Mouse (Mus musculus) forebrain, embryonic 14.5 days (tissue): ENCODE data around the gene Uts2b. TPM values are rescaled to one million over a fixed set of nuclear protein-coding genes. Genes with fewer than 3 reads are reported as not detected.

ENCODE experiments used
- ATAC-seq: fragments of 200-750 bp; cut with Nextera tagmentation; 2 replicates; pipeline ENCODE4 v1.8.0; 2017; ENCODE audit warnings: mild to moderate bottlenecking, moderate library complexity
- DNase-seq: peaks from one replicate; pipeline ENCODE4 v3.0.0-alpha.2; 2015; ENCODE audit warnings: low spot score
- H3K27ac ChIP-seq: fragments of 300-500 bp; sonication (generic); 2 replicates; pipeline ENCODE4 v1.5.1; 2014; ENCODE audit warnings: low read depth, mild to moderate bottlenecking, control low read depth, low read length, moderate library complexity
- H3K27me3 ChIP-seq: fragments of 300-500 bp; sonication (generic); replicated peaks from 2 replicates; pipeline ENCODE4 v1.6.1; 2014; ENCODE audit warnings: low read length, control low read depth, mixed read lengths; ENCODE audit not compliant: control insufficient read depth, insufficient read depth
- H3K36me3 ChIP-seq: fragments of 300-500 bp; sonication (generic); 2 replicates; pipeline ENCODE4 v1.6.1; 2014; ENCODE audit warnings: low read length, control low read depth; ENCODE audit not compliant: control insufficient read depth, insufficient read depth
- H3K4me1 ChIP-seq: fragments of 300-500 bp; sonication (generic); 2 replicates; pipeline ENCODE4 v1.6.1; 2014; ENCODE audit warnings: antibody characterized with exemption, low read length, control low read depth; ENCODE audit not compliant: control insufficient read depth, insufficient read depth
- H3K4me2 ChIP-seq: fragments of 300-500 bp; sonication (generic); 2 replicates; pipeline ENCODE4 v1.6.1; 2014; ENCODE audit warnings: mild to moderate bottlenecking, control low read depth, low read length
- H3K4me3 ChIP-seq: fragments of 300-500 bp; sonication (generic); 2 replicates; pipeline ENCODE4 v1.5.1; 2014; ENCODE audit warnings: low read depth, low read length, control low read depth
- H3K9ac ChIP-seq: fragments of 300-500 bp; sonication (generic); 2 replicates; pipeline ENCODE4 v1.6.1; 2014; ENCODE audit warnings: mild to moderate bottlenecking, low read length, control low read depth, moderate library complexity
- H3K9me3 ChIP-seq: fragments of 300-500 bp; sonication (generic); replicated peaks from 2 replicates; pipeline ENCODE4 v1.6.1; 2016; ENCODE audit warnings: low read length, control low read depth, mixed read lengths; ENCODE audit not compliant: control insufficient read depth
- WGBS: fragments of 180-500 bp; shearing (Covaris S2); extraction: QIAGEN DNeasy Blood & Tissue Kit; methylation state at CpG from one replicate; pipeline ENCODE4 v1.1.7; 2014; 5-methylcytosine and 5-hydroxymethylcytosine counted together
- polyA plus RNA-seq: library from polyadenylated mRNA; unstranded; fragments of >200 nt; fragmentation: Nextera tagmentation; extraction: Ambion mirVana; gene quantifications from 2 replicates; pipeline ENCODE4 v1.2.1, GENCODE M21; 2014

The Uts2b gene
- not detected in 2 replicates for polyA plus RNA-seq

- 75% methylated on average over 8 of the region's 8 CpGs for WGBS
- Histone ChIP-seq H3K36me3 (no peaks in the 10 kb centered on the region), H3K4me1 (no peaks in the 10 kb centered on the region), H3K4me2 (no peak within 1 kb of the TSS), H3K4me3 (no peak within 1 kb of the TSS), H3K9ac (no peak within 1 kb of the TSS), H3K27me3 (no peaks in the 10 kb centered on the region), H3K27ac (no peak within 1 kb of the TSS), H3K9me3 (no peaks in the 10 kb centered on the region)
- no peak for ATAC-seq
- no peak for DNase-seq
These were observed at the start of gene Uts2b for GRCm38 (mm10) chr16:27370191-27370590. Gene Uts2b (minus strand): TSS chr16:27370239.

DNA sequence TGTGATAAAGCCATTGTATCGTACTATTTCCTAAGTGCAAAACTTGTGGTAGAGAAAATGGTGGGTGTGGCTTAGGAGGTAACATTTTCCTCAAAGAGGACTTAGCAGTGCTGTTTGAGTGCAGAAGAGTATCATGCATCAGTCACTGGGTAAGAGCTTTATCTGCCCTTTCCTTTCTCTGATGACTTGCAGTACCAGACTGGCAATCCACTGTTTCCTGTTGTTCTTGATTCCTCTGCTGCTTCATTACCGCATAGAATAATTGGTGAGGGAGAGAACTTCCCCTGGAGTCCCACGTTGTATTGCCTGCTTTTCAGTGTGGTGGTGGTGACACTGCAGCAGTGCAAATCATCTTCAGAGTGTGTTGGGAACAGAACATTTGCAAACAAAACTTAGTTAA, 47.6 kb upstream of the Uts2b start:
- H3K4me1 ChIP-seq: no peaks in the 10 kb centered on the region
- no peak overlapping the region for H3K9ac ChIP-seq
- no peak overlapping the region for H3K27ac ChIP-seq
- H3K9me3 ChIP-seq: no peaks in the 10 kb centered on the region
- no peak for DNase-seq
- H3K27me3 ChIP-seq: no peaks in the 10 kb centered on the region
- ATAC-seq: no peak
- 96% methylated on average over 3 of the region's 3 CpGs for WGBS
- H3K4me3 ChIP-seq: no peak overlapping the region
- peaks cover 56% of the 10 kb centered on the region for H3K36me3 ChIP-seq
- no peak overlapping the region for H3K4me2 ChIP-seq

DNA sequence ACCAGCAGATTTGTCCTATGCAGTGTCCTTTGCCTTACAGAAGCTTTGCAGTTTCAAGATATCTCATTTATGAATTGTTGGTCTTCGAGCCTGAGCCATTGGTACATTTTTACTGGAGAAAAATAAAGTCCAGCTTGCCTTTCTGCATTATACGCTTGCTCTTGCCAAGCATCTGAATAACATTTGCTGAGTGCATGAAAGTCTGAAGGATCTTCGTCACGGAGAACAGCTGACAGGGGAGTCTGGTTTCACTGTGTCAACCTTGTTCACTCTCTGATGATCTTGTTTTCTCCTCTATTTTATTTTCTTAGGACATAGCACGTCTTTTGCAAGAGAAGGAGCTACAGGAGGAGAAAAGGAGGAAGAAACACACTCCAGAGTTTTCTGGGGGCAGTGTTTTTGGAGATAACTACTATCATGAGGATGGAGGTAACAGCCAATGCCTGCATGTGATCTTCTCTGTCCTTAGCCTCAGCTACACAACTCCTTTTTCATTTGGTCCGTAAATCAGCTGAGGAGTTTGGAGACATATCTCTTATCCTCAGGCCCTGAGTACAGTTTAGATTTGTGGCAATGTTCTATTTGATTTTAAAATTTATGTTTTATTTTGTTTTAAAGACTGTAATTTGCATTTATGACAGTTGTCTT, 47.0 kb upstream of the Uts2b start:
- no peak overlapping the region for H3K4me2 ChIP-seq
- H3K27me3 ChIP-seq: no peaks in the 10 kb centered on the region
- WGBS: 96% methylated on average over 6 of the region's 6 CpGs
- no peak overlapping the region for H3K4me3 ChIP-seq
- H3K27ac ChIP-seq: no peak overlapping the region
- no peak overlapping the region for H3K9ac ChIP-seq
- peaks cover 50% of the 10 kb centered on the region for H3K36me3 ChIP-seq
- DNase-seq: no peak
- H3K9me3 ChIP-seq: no peaks in the 10 kb centered on the region
- no peak for ATAC-seq
- H3K4me1 ChIP-seq: no peaks in the 10 kb centered on the region

GRCm38 (mm10) chr16:27404107-27404506, 34.1 kb upstream of the Uts2b start:
- no peaks in the 10 kb centered on the region for H3K4me1 ChIP-seq
- DNase-seq (no peak), ATAC-seq (no peak)
- H3K9me3 ChIP-seq: no peaks in the 10 kb centered on the region
- no peak overlapping the region for H3K9ac ChIP-seq
- H3K4me3 ChIP-seq: no peak overlapping the region
- peaks cover 25% of the 10 kb centered on the region for H3K36me3 ChIP-seq
- no peak overlapping the region for H3K4me2 ChIP-seq
- no peak overlapping the region for H3K27ac ChIP-seq
- H3K27me3 ChIP-seq: no peaks in the 10 kb centered on the region

DNA sequence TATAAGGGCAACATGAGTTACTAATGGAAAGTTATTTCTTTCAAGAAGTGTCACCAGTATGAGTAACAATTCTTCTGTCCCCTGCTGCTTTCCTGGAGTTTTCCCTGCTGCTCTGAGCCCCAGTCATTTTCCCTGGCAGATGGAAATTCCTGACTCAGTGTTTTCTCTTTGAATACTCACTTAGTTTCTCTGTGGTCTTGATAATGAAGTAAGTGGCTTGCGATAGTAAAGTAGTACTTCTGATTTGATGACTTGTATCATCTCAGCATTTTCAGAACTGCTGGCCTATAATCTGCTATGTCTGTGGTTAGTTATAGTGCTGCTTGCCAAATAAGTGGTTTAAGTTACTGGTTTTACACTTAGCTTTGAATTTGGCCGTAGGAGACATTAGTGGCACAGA, 31.5 kb upstream of the Uts2b start:
- DNase-seq (no peak), ATAC-seq (no peak)
- H3K27me3 ChIP-seq: no peaks in the 10 kb centered on the region
- H3K27ac ChIP-seq: no peak overlapping the region
- H3K4me3 ChIP-seq: no peak overlapping the region
- H3K4me1 ChIP-seq: no peaks in the 10 kb centered on the region
- no peaks in the 10 kb centered on the region for H3K9me3 ChIP-seq
- H3K4me2 ChIP-seq: no peak overlapping the region
- 91% methylated on average over 2 of the region's 2 CpGs for WGBS
- H3K36me3 ChIP-seq: peaks cover 10% of the 10 kb centered on the region
- no peak overlapping the region for H3K9ac ChIP-seq

GRCm38 (mm10) chr16:27399719-27400253, 29.7 kb upstream of the Uts2b start:
- WGBS: 94% methylated on average over 6 of the region's 6 CpGs
- no peak overlapping the region for H3K4me2 ChIP-seq
- no peaks in the 10 kb centered on the region for H3K36me3 ChIP-seq
- H3K4me3 ChIP-seq: no peak overlapping the region
- DNase-seq (no peak), ATAC-seq (no peak)
- H3K27me3 ChIP-seq: no peaks in the 10 kb centered on the region
- no peaks in the 10 kb centered on the region; the same call in 1 of the 2 replicates for H3K9me3 ChIP-seq
- no peaks in the 10 kb centered on the region for H3K4me1 ChIP-seq
- no peak overlapping the region for H3K9ac ChIP-seq
- no peak overlapping the region for H3K27ac ChIP-seq

- no peak for ATAC-seq
- H3K27me3 ChIP-seq: no peaks in the 10 kb centered on the region
- no peak overlapping the region for H3K4me2 ChIP-seq
- H3K4me1 ChIP-seq: no peaks in the 10 kb centered on the region
- no peak overlapping the region for H3K4me3 ChIP-seq
- H3K9me3 ChIP-seq: no peaks in the 10 kb centered on the region; the same call in 1 of the 2 replicates
- no peak for DNase-seq
- no peak overlapping the region for H3K27ac ChIP-seq
- no peak overlapping the region for H3K9ac ChIP-seq
- WGBS: over 99% methylated on average over 3 of the region's 3 CpGs
- no peaks in the 10 kb centered on the region for H3K36me3 ChIP-seq
These were observed 29.1 kb upstream of the Uts2b start for GRCm38 (mm10) chr16:27399026-27399718.

GRCm38 (mm10) chr16:27396951-27397350, 26.9 kb upstream of the Uts2b start:
- no peak for ATAC-seq
- H3K9me3 ChIP-seq: no peaks in the 10 kb centered on the region; the same call in 1 of the 2 replicates

More at GRCm38 (mm10) chr16:27396951-27397350, 26.9 kb upstream of the Uts2b start:
- H3K36me3 ChIP-seq: no peaks in the 10 kb centered on the region
- H3K9ac ChIP-seq: no peak overlapping the region
- H3K27ac ChIP-seq: no peak overlapping the region
- no peaks in the 10 kb centered on the region; the same call in none of the 2 replicates for H3K4me1 ChIP-seq
- H3K4me2 ChIP-seq: no peak overlapping the region
- H3K4me3 ChIP-seq: no peak overlapping the region
- no peak for DNase-seq
- H3K27me3 ChIP-seq: no peaks in the 10 kb centered on the region
- WGBS: 97% methylated on average over 1 of the region's 1 CpGs
